Mouse (Mus musculus) C2C12 (cell line): Measurements from ENCODE around the gene Sar1a. TPM values are rescaled to one million over a fixed set of nuclear protein-coding genes. Genes with fewer than 3 reads are reported as not detected.

Experiments
- H3K27me3 ChIP-seq: one replicate; pipeline ENCODE4 v1.6.1; 2011; ENCODE audit not compliant: control insufficient read depth, insufficient read depth, insufficient read length
- H3K36me3 ChIP-seq: one replicate; pipeline ENCODE4 v1.6.1; 2011; ENCODE audit not compliant: control insufficient read depth, insufficient read depth
- H3K4me3 ChIP-seq: one replicate; pipeline ENCODE4 v1.5.1; 2011; ENCODE audit warnings: mild to moderate bottlenecking, control low read depth; ENCODE audit not compliant: poor library complexity, insufficient read depth, severe bottlenecking
- H3K79me2 ChIP-seq: one replicate; pipeline ENCODE4 v1.6.1; 2011; ENCODE audit not compliant: control insufficient read depth, insufficient read depth
- H3K79me3 ChIP-seq: one replicate; pipeline ENCODE4 v1.6.1; 2011; ENCODE audit warnings: low read depth, control low read depth
- H3ac ChIP-seq: one replicate; pipeline ENCODE3; 2011; ENCODE audit warnings: low read depth; ENCODE audit not compliant: control insufficient read depth, insufficient read length
- CEBPB ChIP-seq: IDR thresholded peaks from one replicate; pipeline ENCODE4 v1.6.1; 2011; ENCODE audit warnings: low read depth, mild to moderate bottlenecking, control low read depth, moderate library complexity
- CTCF ChIP-seq: IDR thresholded peaks from one replicate; pipeline ENCODE4 v1.5.1; 2011; ENCODE audit not compliant: control insufficient read depth, insufficient read depth, insufficient read length
- FOSL1 ChIP-seq: IDR thresholded peaks from one replicate; pipeline ENCODE4 v1.8.0; 2011; ENCODE audit warnings: mild to moderate bottlenecking, low read length; ENCODE audit not compliant: poor library complexity, insufficient read depth, severe bottlenecking
- MAX ChIP-seq: IDR thresholded peaks from one replicate; pipeline ENCODE4 v1.6.1; 2011; ENCODE audit warnings: mild to moderate bottlenecking, control low read depth
- MYOD1 ChIP-seq: IDR thresholded peaks from one replicate; pipeline ENCODE4 v1.6.1; 2011; ENCODE audit warnings: low read depth; ENCODE audit not compliant: control insufficient read depth, insufficient read length
- MYOG ChIP-seq: IDR thresholded peaks from one replicate; pipeline ENCODE4 v1.6.1; 2011; ENCODE audit not compliant: control insufficient read depth, insufficient read length; ENCODE audit errors: extremely low read depth
- USF1 ChIP-seq: IDR thresholded peaks from one replicate; pipeline ENCODE4 v1.6.1; 2011; ENCODE audit warnings: low read depth, mild to moderate bottlenecking, control low read depth, moderate library complexity
- polyA plus RNA-seq: library from polyadenylated mRNA; unstranded; fragments of >200 nt; fragmentation: generic; extraction: Trizol; gene quantifications from one replicate; pipeline ENCODE4 v1.2.1, GENCODE M21; 2012; ENCODE audit warnings: missing spikeins

Gene Sar1a
- polyA plus RNA-seq, 1 experiment: 150 TPM

- Histone ChIP-seq H3K27me3 (no peaks in the 10 kb centered on the region), H3K79me3 (no peaks in the 10 kb centered on the region), H3K79me2 (no peaks in the 10 kb centered on the region), H3K36me3 (no peaks in the 10 kb centered on the region), H3K4me3 (no peak overlapping the region), H3ac (no peak overlapping the region)
- TF ChIP-seq USF1 (no peak), MYOD1 (no peak), CEBPB (no peak), MYOG (no peak), FOSL1 (no peak), CTCF (no peak), MAX (no peak)
Observed at GRCm38 (mm10) chr10:61742336-61742735, 62.2 kb downstream of the Sar1a start.

Other genes starting within 250 kb of the Sar1a start
- gene Eif4ebp2, start 227.6 kb upstream of the Sar1a start, polyA plus RNA-seq: 42.3 TPM
- 11.8 TPM for gene Lrrc20, start 204.5 kb upstream of the Sar1a start, polyA plus RNA-seq
- gene Npffr1, start 84.8 kb upstream of the Sar1a start, polyA plus RNA-seq: not detected
- gene Ppa1, start 31.7 kb upstream of the Sar1a start, polyA plus RNA-seq: 189 TPM
- gene Tysnd1, start 15.2 kb downstream of the Sar1a start, polyA plus RNA-seq: 20.3 TPM
- gene Aifm2, start 35.0 kb downstream of the Sar1a start, polyA plus RNA-seq: 12.4 TPM
- 10.5 TPM for gene H2afy2, start 103.8 kb downstream of the Sar1a start, polyA plus RNA-seq